Mouse (Mus musculus) lung, postnatal 0 days (tissue): ENCODE measurements around the gene Gen1. TPM values are rescaled to one million over a fixed set of nuclear protein-coding genes. Genes with fewer than 3 reads are reported as not detected.

Source experiments
- ATAC-seq: fragments of 200-750 bp; cut with Nextera tagmentation; 2 replicates; pipeline ENCODE4 v1.8.0; 2017; ENCODE audit warnings: moderate library complexity
- DNase-seq: peaks from one replicate; pipeline ENCODE4 v3.0.0-alpha.2; 2016; ENCODE audit warnings: low spot score
- H3K27ac ChIP-seq: fragments of 300-500 bp; sonication (generic); 2 replicates; pipeline ENCODE4 v1.5.1; 2014; ENCODE audit warnings: antibody characterized with exemption, mild to moderate bottlenecking, low read length, mixed read lengths
- H3K27me3 ChIP-seq: fragments of 300-500 bp; sonication (generic); replicated peaks from 2 replicates; pipeline ENCODE4 v1.6.1; 2014; ENCODE audit warnings: low read length, mixed read lengths; ENCODE audit not compliant: insufficient read depth
- H3K36me3 ChIP-seq: fragments of 300-500 bp; sonication (generic); 2 replicates; pipeline ENCODE4 v1.6.1; 2014; ENCODE audit warnings: low read length, mixed read lengths; ENCODE audit not compliant: insufficient read depth
- H3K4me1 ChIP-seq: fragments of 300-500 bp; sonication (generic); 2 replicates; pipeline ENCODE4 v1.6.1; 2014; ENCODE audit warnings: antibody characterized with exemption, low read depth, low read length, mixed read lengths; ENCODE audit not compliant: insufficient read depth
- H3K4me2 ChIP-seq: fragments of 300-500 bp; sonication (generic); replicated peaks from 2 replicates; pipeline ENCODE4 v1.6.1; 2014; ENCODE audit warnings: low read depth, mild to moderate bottlenecking, low read length, moderate library complexity, mixed read lengths
- H3K4me3 ChIP-seq: fragments of 300-500 bp; sonication (generic); 2 replicates; pipeline ENCODE4 v1.5.1; 2014; ENCODE audit warnings: low read depth, low read length
- H3K9ac ChIP-seq: fragments of 300-500 bp; sonication (generic); replicated peaks from 2 replicates; pipeline ENCODE4 v1.6.1; 2014; ENCODE audit warnings: low read depth, mild to moderate bottlenecking
- H3K9me3 ChIP-seq: fragments of 300-500 bp; sonication (generic); 2 replicates; pipeline ENCODE4 v1.6.1; 2016; ENCODE audit warnings: low read length, mixed read lengths
- CTCF ChIP-seq: IDR thresholded peaks from 2 replicates; pipeline ENCODE4 v1.5.1; 2016; ENCODE audit warnings: antibody characterized with exemption, mild to moderate bottlenecking
- EP300 ChIP-seq: IDR thresholded peaks from 2 replicates; pipeline ENCODE4 v1.6.1; 2016; ENCODE audit warnings: antibody characterized with exemption, mild to moderate bottlenecking, control low read depth
- WGBS: fragments of 180-500 bp; shearing (Covaris S2); extraction: QIAGEN DNeasy Blood & Tissue Kit; methylation state at CpG from one replicate; pipeline ENCODE4 v1.1.7; 2014; 5-methylcytosine and 5-hydroxymethylcytosine counted together
- polyA plus RNA-seq: library from polyadenylated mRNA; unstranded; fragments of >200 nt; fragmentation: Nextera tagmentation; extraction: Ambion mirVana; gene quantifications from 2 replicates; pipeline ENCODE4 v1.2.1, GENCODE M21; 2015

Gene Gen1
- polyA plus RNA-seq, 1 experiment from 2014 or later, result 0.55 TPM

- no peaks in the 10 kb centered on the region for H3K27me3 ChIP-seq
- no peak for TF ChIP-seq EP300
- TF ChIP-seq CTCF, result no peak
- peak overlapping the region; percentile 87 for H3K4me3 ChIP-seq
- DNase-seq (peak; percentile 64), ATAC-seq (peak; percentile 68)
- H3K36me3 ChIP-seq, result no peaks in the 10 kb centered on the region
- H3K9me3 ChIP-seq, result no peaks in the 10 kb centered on the region
- peak overlapping the region; percentile 76 for H3K9ac ChIP-seq
- H3K4me1 ChIP-seq, result peaks cover 14% of the 10 kb centered on the region; the same call in 1 of the 2 replicates
- H3K4me2 ChIP-seq, result peak overlapping the region; percentile 95
- peak overlapping the region; percentile 96 for H3K27ac ChIP-seq
- under 1% methylated on average over 37 of the region's 51 CpGs for WGBS
These were observed 833 bp upstream of the Gen1 start for GRCm38 (mm10) chr12:11266282-11266985.

GRCm38 (mm10) chr12:11264895-11265294 lies 706 bp downstream of the Gen1 start:
- H3K4me1 ChIP-seq, result peaks cover 14% of the 10 kb centered on the region; the same call in 1 of the 2 replicates
- no peaks in the 10 kb centered on the region for H3K9me3 ChIP-seq
- H3K27me3 ChIP-seq, result no peaks in the 10 kb centered on the region
- no peak for DNase-seq
- H3K36me3 ChIP-seq, result no peaks in the 10 kb centered on the region
- under 1% methylated on average over 13 of the region's 13 CpGs for WGBS
- H3K4me2 ChIP-seq, result peak overlapping the region; percentile 95
- no peak for TF ChIP-seq CTCF
- no peak for TF ChIP-seq EP300
- peak overlapping the region; percentile 87 for H3K4me3 ChIP-seq
- no peak for ATAC-seq
- H3K27ac ChIP-seq, result no peak overlapping the region
- H3K9ac ChIP-seq, result peak overlapping the region; percentile 76

DNA sequence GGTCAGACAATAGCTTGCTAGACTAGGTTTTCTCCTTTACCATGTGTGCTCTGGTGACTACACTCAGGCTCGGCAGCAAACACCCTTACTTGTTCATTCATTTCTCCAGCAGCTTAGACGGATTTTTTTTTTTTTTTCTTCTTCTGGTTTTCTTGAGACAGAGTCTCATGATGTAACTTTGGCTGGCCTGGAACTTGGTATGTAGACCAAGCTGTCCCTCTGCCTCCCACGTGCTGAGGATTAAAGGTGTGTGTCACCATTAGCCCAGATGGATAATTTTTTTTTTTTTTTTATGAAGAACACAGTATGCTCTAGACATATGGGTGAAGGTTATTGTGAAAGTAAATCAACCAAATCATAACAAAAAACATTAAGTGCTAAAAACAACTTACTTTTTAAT lies 15.3 kb downstream of the Gen1 start:
- H3K4me1 ChIP-seq, result no peaks in the 10 kb centered on the region
- 71% methylated on average over 3 of the region's 3 CpGs for WGBS
- DNase-seq (no peak), ATAC-seq (no peak)
- H3K4me2 ChIP-seq, result no peak overlapping the region
- no peak overlapping the region for H3K4me3 ChIP-seq
- H3K9ac ChIP-seq, result no peak overlapping the region
- H3K9me3 ChIP-seq, result no peaks in the 10 kb centered on the region
- H3K27me3 ChIP-seq, result no peaks in the 10 kb centered on the region
- H3K27ac ChIP-seq, result no peak overlapping the region
- no peaks in the 10 kb centered on the region for H3K36me3 ChIP-seq
- TF ChIP-seq CTCF (no peak), EP300 (no peak)

- H3K9me3 ChIP-seq, result no peaks in the 10 kb centered on the region
- H3K36me3 ChIP-seq, result no peaks in the 10 kb centered on the region
- no peaks in the 10 kb centered on the region for H3K4me1 ChIP-seq
- H3K9ac ChIP-seq, result no peak overlapping the region
- ATAC-seq (no peak), DNase-seq (no peak)
- no peak overlapping the region for H3K4me2 ChIP-seq
- no peak for TF ChIP-seq CTCF
- TF ChIP-seq EP300, result no peak
- 93% methylated on average over 1 of the region's 1 CpGs for WGBS
- H3K27ac ChIP-seq, result no peak overlapping the region
- no peaks in the 10 kb centered on the region for H3K27me3 ChIP-seq
- H3K4me3 ChIP-seq, result no peak overlapping the region
These were observed 18.1 kb downstream of the Gen1 start for GRCm38 (mm10) chr12:11247460-11247859.

- no peak overlapping the region for H3K4me2 ChIP-seq
- H3K4me3 ChIP-seq, result no peak overlapping the region
These were observed 29.6 kb downstream of the Gen1 start for GRCm38 (mm10) chr12:11235996-11236395.

GRCm38 (mm10) chr12:11230267-11230666 lies 35.3 kb downstream of the Gen1 start:
- H3K27ac ChIP-seq, result no peak overlapping the region
- H3K4me3 ChIP-seq, result no peak overlapping the region
- no peaks in the 10 kb centered on the region for H3K27me3 ChIP-seq
- ATAC-seq (no peak), DNase-seq (no peak)
- 52% methylated on average over 2 of the region's 2 CpGs for WGBS
- no peaks in the 10 kb centered on the region for H3K9me3 ChIP-seq
- H3K4me1 ChIP-seq, result peaks cover 5% of the 10 kb centered on the region; the same call in 1 of the 2 replicates
- no peak for TF ChIP-seq EP300
- no peak for TF ChIP-seq CTCF
- H3K4me2 ChIP-seq, result no peak overlapping the region
- H3K9ac ChIP-seq, result no peak overlapping the region
- H3K36me3 ChIP-seq, result no peaks in the 10 kb centered on the region

More at GRCm38 (mm10) chr12:11235996-11236395, 29.6 kb downstream of the Gen1 start:
- no peaks in the 10 kb centered on the region for H3K36me3 ChIP-seq
- H3K9ac ChIP-seq, result no peak overlapping the region
- DNase-seq (no peak), ATAC-seq (no peak)
- no peaks in the 10 kb centered on the region for H3K9me3 ChIP-seq
- TF ChIP-seq EP300 (no peak), CTCF (no peak)
- H3K27me3 ChIP-seq, result no peaks in the 10 kb centered on the region
- 59% methylated on average over 2 of the region's 2 CpGs for WGBS
- H3K27ac ChIP-seq, result no peak overlapping the region
- H3K4me1 ChIP-seq, result no peaks in the 10 kb centered on the region
